Mouse (Mus musculus) cerebellum, postnatal 14 days (tissue): Measurements from ENCODE around the gene Pemt.
"Not testable (repeated sequence)": the region's sequence is repeated elsewhere in the genome, so short reads cannot be mapped to it uniquely, and the experiment has no call there.

Source experiments
- DNase-seq, 2 experiments: peaks; one replicate each; pipeline ENCODE4 v3.0.0; 2021; ENCODE audit warnings: mixed read lengths in 2 of 2

Pemt gene

DNA sequence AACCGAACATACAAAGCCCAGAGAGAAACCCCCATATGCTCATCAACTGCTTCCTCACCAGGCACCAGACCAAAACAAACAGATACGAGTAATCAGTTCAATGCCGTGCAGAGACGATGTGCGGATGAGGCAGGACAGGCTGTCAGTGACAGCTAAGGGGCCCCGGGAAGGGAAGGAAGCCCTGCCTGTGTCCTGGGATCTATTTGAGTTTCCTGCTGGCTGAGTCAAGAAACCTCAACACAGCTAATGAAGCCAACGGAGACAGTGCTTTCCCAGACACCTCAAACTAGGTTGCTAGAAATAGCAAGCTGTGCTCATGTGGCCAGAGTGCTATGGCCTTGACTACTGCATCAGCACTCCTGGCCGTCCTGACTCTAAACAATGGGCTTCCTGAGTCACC, 54.9 kb downstream of the Pemt start:
- no peak for DNase-seq

DNA sequence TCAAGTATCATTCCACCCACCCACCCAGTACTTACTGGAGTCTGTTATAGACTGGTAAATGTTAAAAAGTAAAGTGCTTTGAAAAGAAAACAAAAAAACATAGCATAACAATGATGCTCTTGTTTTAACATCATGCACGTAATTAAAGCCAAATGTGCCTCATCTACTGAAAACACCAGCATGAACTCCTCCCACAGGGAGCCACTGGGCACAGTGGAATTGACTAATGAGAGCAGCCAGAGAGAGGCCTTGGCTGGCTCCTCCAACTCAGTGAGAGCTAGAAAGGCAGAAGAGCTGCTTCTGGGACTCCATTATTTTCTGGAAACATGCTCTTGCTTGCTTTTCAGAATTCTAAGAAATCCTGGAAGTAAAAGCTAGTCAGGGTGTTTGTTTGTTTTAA, 56.9 kb downstream of the Pemt start:
- DNase-seq = no peak

DNA sequence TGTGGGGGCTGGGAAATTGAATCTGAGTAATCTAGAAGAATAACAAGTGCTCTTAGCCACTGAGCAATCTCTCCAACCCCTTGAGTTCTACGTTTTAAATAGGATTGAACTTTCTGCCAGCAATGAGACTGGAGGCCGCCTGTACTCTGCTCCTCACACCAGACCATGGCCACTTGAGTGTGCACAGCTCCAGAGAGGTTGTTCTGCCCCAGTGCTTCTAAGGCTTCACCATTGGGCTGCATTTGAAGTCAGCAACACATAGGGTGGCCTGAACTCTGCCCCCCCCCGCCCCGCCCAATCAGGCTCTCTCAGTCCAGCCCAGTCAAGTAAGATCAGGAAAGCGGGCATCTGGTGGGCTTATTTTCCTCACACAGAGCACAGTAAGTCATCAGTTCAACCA, 68.5 kb downstream of the Pemt start:
- DNase-seq = no peak

DNA sequence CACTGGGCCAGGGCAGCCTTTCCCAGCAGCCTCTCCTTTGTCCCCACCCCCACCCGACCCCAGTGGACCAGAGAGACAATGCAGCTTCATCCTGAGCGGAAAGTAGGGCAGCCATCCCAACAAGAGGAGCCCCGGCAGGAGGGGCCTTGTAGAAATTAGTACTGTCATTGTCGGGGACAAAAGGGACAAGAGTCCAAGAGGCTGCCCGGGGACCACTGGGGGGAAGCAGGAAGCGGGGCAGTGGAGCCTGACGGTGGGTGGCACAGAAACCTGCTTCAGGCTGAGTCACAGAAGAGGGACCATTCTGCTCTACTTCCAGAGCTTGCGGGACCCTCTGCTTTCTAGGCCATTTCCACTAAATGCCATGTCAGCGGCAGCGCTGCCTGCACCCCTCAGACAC, 71.0 kb downstream of the Pemt start:
- no peak for DNase-seq

DNA sequence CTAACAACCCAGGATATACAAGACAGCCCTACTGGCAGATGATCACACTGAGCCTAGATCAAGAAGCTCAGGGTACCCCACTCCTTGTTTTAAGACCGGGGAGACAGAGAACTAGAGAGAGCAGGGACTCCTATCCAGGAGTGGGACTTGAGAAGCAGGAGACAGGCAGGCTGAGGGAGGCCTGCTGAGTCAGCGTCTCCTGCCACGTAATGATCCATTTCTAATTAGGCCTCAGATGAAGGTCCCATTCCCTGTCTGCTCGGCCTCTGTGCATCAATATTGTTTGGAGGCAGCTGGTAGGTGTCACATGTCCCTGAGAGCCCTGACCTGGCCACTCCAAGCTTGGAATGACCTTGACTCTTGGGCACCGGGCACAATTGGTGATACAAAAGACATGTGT, 72.9 kb downstream of the Pemt start:
- DNase-seq = no peak

DNA sequence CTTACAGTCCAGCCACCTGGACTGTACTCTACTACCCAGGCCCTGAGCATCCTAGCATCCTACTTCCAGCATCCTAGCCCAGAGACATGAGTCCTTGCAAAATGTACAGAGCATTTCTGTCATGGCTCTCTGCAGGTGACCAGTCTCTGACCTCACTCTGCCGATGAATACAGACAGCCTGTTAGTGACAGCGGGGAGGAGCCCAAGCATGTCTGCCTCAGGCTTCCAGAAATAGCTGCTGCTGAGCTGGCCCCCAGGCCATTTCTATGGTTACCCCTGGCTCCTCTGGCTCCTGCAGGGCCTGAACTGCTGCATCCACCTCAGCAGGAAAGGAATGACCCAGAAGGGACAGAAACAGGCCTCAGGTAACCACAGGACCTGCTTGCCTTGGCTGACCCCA, 74.6 kb downstream of the Pemt start:
- DNase-seq = no peak

DNA sequence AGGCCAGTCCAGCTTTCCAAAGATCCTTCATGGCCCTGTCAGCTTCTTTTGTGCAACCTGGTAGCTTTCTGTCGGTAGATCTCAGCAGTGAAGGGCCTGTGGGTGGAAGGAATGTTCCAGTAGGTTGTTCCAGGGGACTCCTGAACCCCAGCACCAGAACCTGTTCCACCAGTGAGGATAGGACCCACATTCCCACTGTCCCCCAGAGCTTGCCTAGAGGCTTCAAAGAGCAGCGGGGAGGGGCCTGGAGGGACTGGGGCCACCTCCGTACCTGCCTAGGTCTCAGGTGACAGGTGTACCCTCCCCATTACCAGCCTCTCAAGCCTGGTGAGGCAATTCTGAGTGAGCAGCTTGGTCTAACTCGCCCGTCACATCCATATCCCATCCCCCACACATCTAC, 75.5 kb downstream of the Pemt start:
- no peak for DNase-seq

- no peak for DNase-seq
These were observed 78.5 kb downstream of the Pemt start for GRCm38 (mm10) chr11:59967765-59968164.

- DNase-seq = no peak
These were observed 80.2 kb downstream of the Pemt start for GRCm38 (mm10) chr11:59966102-59966483.

GRCm38 (mm10) chr11:59965227-59966101, 80.8 kb downstream of the Pemt start:
- DNase-seq = peak; percentile 90 to 91

GRCm38 (mm10) chr11:59964818-59965217, 81.5 kb downstream of the Pemt start, which contains the start of gene Rasd1:
TSS of gene Rasd1 (minus strand) at chr11:59964944.
- peak; percentile 81 to 85 for DNase-seq

GRCm38 (mm10) chr11:59964163-59964758, 82.0 kb downstream of the Pemt start:
- peak; percentile 39 to 41 for DNase-seq

DNA sequence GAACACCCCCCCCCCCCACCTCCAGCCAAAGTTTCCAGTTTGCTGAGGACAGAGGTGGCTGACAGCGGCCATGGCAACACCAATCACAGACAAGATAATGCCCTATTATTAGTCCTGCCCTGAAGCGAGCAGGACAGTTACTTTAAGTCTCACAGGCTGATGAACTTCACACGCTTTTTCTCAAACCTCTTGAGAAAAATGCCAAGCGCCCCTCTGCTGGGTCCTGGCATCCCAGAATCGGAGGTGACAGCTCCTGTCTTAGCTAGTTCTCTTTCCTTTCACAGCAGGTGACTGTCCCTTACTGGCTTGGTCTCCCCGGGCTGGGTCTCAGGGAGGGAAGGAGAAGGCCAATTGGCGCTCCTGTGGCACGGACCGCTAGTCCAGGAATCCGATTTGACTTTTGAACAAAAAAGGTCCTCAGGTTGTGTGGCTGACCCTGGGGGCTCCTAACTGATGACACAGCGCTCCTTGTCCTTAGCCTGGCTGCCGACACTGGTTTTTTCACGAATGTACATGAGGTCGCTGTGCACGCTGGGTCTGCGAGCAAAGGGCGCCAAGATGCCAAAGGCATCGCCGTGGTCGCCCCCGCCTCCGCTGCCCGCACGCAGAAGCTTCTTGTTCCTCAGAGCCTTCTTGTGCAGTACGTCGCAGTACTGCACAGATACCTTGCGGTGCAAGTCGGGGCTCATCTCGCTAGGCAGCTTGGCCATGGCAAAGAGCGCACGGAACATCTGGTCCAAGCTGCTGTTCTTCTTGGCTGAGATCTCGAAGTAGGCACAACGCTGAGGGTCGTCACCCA, 82.7 kb downstream of the Pemt start:
- DNase-seq = peak; percentile 28 to 38

GRCm38 (mm10) chr11:59962590-59962989, 83.7 kb downstream of the Pemt start:
- no peak for DNase-seq

GRCm38 (mm10) chr11:59961338-59961875, 84.9 kb downstream of the Pemt start:
- DNase-seq = peak; percentile 31 to 37

GRCm38 (mm10) chr11:59960476-59961337, 85.6 kb downstream of the Pemt start:
- DNase-seq = no peak

- no peak for DNase-seq
These were observed 86.8 kb downstream of the Pemt start for GRCm38 (mm10) chr11:59959453-59959852.

GRCm38 (mm10) chr11:59956749-59957148, 89.5 kb downstream of the Pemt start:
- no peak for DNase-seq

DNA sequence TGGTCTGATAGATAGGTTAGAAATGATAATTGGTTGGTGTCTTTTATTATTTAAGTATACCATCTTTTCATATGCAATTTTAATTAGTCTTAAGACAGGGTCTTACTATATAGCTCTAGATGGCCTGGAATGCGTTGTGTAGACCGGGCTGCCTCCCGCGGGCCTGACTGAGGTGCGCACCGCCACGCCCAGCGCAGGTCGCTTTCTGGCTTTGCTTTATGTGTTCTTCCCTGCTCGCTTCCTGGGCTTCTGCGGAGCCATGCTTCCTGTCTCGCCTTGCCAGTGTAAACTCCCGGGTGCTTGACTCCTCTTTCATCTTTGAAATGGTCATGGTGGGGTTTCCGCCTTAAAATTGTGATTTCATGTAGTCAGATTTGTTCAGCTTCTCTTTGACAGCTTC, 93.4 kb downstream of the Pemt start:
- DNase-seq = no peak

DNA sequence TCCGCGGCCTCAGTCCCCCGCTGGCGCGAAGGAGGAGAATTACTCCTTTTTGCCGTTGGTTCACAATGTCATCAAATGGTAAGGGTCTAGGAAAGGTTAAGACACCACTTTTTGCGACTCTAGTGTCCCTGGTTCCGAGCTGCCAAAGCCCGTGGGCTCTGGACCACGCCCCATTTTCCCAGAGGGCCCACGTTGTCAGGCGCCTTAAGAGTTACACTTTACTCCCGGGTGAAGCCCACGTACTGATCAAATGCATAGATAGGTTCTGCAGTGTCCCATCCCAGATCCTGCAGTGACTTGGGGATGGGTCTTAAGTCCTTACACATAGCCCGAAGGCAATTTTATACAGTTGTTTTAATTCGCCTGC, 97.9 kb downstream of the Pemt start:
- no peak for DNase-seq

GRCm38 (mm10) chr11:59947752-59948400, 98.4 kb downstream of the Pemt start, which contains the start of gene Med9:
TSS of gene Med9 (plus strand) at chr11:59948206.
- peak; percentile 93 to 95 for DNase-seq

DNA sequence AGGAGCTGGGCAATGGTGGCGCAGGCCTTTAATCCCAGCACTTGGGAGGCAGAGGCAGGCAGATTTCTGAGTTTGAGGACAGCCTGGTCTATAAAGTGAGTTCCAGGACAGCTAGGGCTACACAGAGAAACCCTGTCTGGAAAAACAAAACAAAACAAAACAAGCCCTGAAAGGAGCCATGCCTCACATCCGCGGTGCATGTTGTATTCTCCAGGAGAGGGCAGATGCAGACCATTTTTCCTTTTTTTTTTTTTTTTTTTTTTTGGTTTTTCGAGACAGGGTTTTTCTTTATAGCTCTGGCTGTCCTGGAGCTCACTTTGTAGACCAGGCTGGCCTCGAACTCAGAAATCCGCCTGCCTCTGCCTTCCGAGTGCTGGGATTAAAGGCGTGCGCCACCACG, 101.4 kb downstream of the Pemt start:
- not testable (repeated sequence) for DNase-seq
